Mouse (Mus musculus) embryonic facial prominence, embryonic 11.5 days (tissue): ENCODE measurements around the gene Nlgn3. TPM values are rescaled to one million over a fixed set of nuclear protein-coding genes. Genes with fewer than 3 reads are reported as not detected.
"Not testable (repeated sequence)": the region's sequence is repeated elsewhere in the genome, so short reads cannot be mapped to it uniquely, and the experiment has no call there.

Source experiments
- ATAC-seq: fragments of 200-750 bp; cut with Nextera tagmentation; replicated peaks from 2 replicates; pipeline ENCODE4 v1.8.0; 2017; ENCODE audit warnings: low read depth; ENCODE audit not compliant: insufficient number of reproducible peaks, low FRiP score, low TSS enrichment
- DNase-seq: peaks from one replicate; pipeline ENCODE4 v3.0.0-alpha.2; 2015; ENCODE audit warnings: low spot score
- H3K27ac ChIP-seq: fragments of 300-500 bp; sonication (generic); replicated peaks from 2 replicates; pipeline ENCODE4 v1.5.1; 2014; ENCODE audit warnings: mild to moderate bottlenecking, low read depth, low read length, control low read depth
- H3K27me3 ChIP-seq: fragments of 300-500 bp; sonication (generic); 2 replicates; pipeline ENCODE4 v1.6.1; 2014; ENCODE audit warnings: mild to moderate bottlenecking, low read length, moderate library complexity, mixed read lengths; ENCODE audit not compliant: control insufficient read depth, insufficient read depth
- H3K36me3 ChIP-seq: fragments of 300-500 bp; sonication (generic); replicated peaks from 2 replicates; pipeline ENCODE4 v1.6.1; 2014; ENCODE audit warnings: low read depth, mild to moderate bottlenecking, low read length, moderate library complexity, mixed read lengths; ENCODE audit not compliant: control insufficient read depth, insufficient read depth
- H3K4me1 ChIP-seq: fragments of 300-500 bp; sonication (generic); 2 replicates; pipeline ENCODE4 v1.6.1; 2014; ENCODE audit warnings: low read length, mixed read lengths; ENCODE audit not compliant: control insufficient read depth, insufficient read depth
- H3K4me2 ChIP-seq: fragments of 300-500 bp; sonication (generic); 2 replicates; pipeline ENCODE4 v1.6.1; 2014; ENCODE audit warnings: low read depth, mild to moderate bottlenecking, control low read depth, low read length, moderate library complexity
- H3K4me3 ChIP-seq: fragments of 300-500 bp; sonication (generic); 2 replicates; pipeline ENCODE4 v1.5.1; 2014; ENCODE audit warnings: low read depth, low read length, control low read depth
- H3K9ac ChIP-seq: fragments of 300-500 bp; sonication (generic); replicated peaks from 2 replicates; pipeline ENCODE4 v1.6.1; 2014; ENCODE audit warnings: mild to moderate bottlenecking, control low read depth, low read length
- H3K9me3 ChIP-seq: fragments of 300-500 bp; sonication (generic); replicated peaks from 2 replicates; pipeline ENCODE4 v1.6.1; 2016; ENCODE audit warnings: mild to moderate bottlenecking, low read length, inconsistent platforms, mixed read lengths; ENCODE audit not compliant: control insufficient read depth
- WGBS: fragments of 180-500 bp; shearing (Covaris S2); extraction: QIAGEN DNeasy Blood & Tissue Kit; methylation state at CpG from one replicate; pipeline ENCODE4 v1.1.7; 2014; 5-methylcytosine and 5-hydroxymethylcytosine counted together
- polyA plus RNA-seq: library from polyadenylated mRNA; unstranded; fragments of >200 nt; fragmentation: Nextera tagmentation; extraction: Ambion mirVana; gene quantifications from 2 replicates; pipeline ENCODE4 v1.2.1, GENCODE M21; 2014

The Nlgn3 gene
- polyA plus RNA-seq, 1 experiment from 2014 or later, result 14.2 TPM

DNA sequence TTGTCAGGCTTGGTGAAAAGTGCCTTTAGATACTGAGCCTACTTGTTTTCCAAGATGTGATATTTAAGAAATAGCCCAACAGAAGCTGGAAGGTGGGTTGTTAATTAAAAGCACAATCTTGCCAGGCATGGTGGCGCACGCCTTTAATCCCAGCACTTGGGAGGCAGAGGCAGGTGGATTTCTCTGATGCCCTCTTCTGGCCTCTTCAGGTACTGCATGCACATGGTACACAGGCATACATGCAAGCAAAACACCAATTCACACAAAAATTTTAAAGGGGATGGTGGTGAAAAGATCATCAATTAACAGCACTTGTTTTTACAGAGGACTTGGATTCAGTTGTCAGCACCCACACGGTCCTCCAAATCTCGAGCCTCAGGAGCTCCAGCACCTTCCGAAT is 35.6 kb downstream of the Nlgn3 start:
- DNase-seq (no peak), ATAC-seq (no peak)
- H3K9ac ChIP-seq, result no peak overlapping the region
- no peaks in the 10 kb centered on the region for H3K27me3 ChIP-seq
- no peak overlapping the region for H3K4me2 ChIP-seq
- H3K27ac ChIP-seq, result no peak overlapping the region
- WGBS, result 89% methylated on average over 5 of the region's 5 CpGs
- no peaks in the 10 kb centered on the region for H3K36me3 ChIP-seq
- no peak overlapping the region for H3K4me3 ChIP-seq
- no peaks in the 10 kb centered on the region for H3K9me3 ChIP-seq
- no peaks in the 10 kb centered on the region for H3K4me1 ChIP-seq

GRCm38 (mm10) chrX:101338666-101339065 is 39.7 kb downstream of the Nlgn3 start:
- 57% methylated on average over 4 of the region's 4 CpGs for WGBS
- no peaks in the 10 kb centered on the region for H3K4me1 ChIP-seq
- no peaks in the 10 kb centered on the region for H3K27me3 ChIP-seq
- ATAC-seq (no peak), DNase-seq (no peak)
- H3K9me3 ChIP-seq, result no peaks in the 10 kb centered on the region
- no peaks in the 10 kb centered on the region for H3K36me3 ChIP-seq
- H3K4me3 ChIP-seq, result no peak overlapping the region
- no peak overlapping the region for H3K4me2 ChIP-seq
- H3K27ac ChIP-seq, result no peak overlapping the region
- no peak overlapping the region for H3K9ac ChIP-seq

DNA sequence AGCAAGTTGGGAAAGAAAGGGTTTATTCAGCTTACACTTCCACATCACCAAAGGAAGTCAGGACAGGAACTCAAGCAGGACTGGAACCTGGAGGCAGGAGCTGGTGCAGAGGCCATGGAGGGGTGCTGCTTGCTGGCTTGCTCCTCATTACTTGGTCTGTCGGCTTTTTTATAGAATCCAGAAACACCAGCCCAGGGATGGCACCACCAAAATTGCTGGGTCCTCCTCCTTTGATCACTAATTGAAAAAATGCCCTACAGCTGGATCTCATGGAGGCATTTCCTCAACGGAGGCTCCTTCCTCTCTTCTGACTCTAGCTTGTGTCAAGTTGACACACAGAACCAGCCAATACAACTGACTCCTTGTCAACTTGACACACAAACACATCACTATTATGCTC is 43.9 kb downstream of the Nlgn3 start:
- H3K9me3 ChIP-seq, H3K4me3 ChIP-seq, ATAC-seq, H3K4me2 ChIP-seq, H3K9ac ChIP-seq, H3K27ac ChIP-seq, H3K4me1 ChIP-seq, H3K36me3 ChIP-seq, H3K27me3 ChIP-seq: not testable (repeated sequence)
- 54% methylated on average over 2 of the region's 2 CpGs for WGBS
- peak; percentile 4 for DNase-seq

DNA sequence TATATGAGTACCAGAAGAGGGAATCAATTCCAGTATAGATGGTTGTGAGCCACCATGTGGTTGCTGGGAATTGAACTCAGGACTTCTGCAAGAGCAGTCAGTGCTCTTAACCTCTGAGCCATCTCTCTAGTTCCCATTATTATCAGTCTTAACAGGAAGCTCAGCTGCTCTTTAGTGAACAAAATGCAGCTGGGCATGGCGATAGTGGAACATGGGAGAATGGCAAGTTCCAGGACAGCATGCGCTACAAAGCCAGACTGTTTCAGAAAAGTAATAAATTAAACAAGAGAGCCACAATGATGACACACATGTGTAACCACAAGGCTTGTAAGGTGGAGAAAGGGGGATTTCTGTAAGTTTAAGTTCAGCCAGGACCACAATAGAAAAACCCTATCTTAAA is 46.5 kb downstream of the Nlgn3 start:
- 88% methylated on average over 2 of the region's 2 CpGs for WGBS
- no peaks in the 10 kb centered on the region for H3K9me3 ChIP-seq
- no peak overlapping the region for H3K9ac ChIP-seq
- H3K36me3 ChIP-seq, result no peaks in the 10 kb centered on the region
- H3K27me3 ChIP-seq, result no peaks in the 10 kb centered on the region
- H3K4me3 ChIP-seq, result no peak overlapping the region
- no peak for DNase-seq
- no peak overlapping the region for H3K27ac ChIP-seq
- no peak for ATAC-seq
- no peaks in the 10 kb centered on the region for H3K4me1 ChIP-seq
- H3K4me2 ChIP-seq, result no peak overlapping the region

GRCm38 (mm10) chrX:101346475-101346874 is 47.5 kb downstream of the Nlgn3 start:
- Histone ChIP-seq H3K9ac (no peak overlapping the region), H3K4me3 (no peak overlapping the region), H3K27me3 (no peaks in the 10 kb centered on the region), H3K9me3 (no peaks in the 10 kb centered on the region), H3K4me2 (no peak overlapping the region), H3K27ac (no peak overlapping the region), H3K36me3 (no peaks in the 10 kb centered on the region), H3K4me1 (no peaks in the 10 kb centered on the region)
- WGBS, result 61% methylated on average over 4 of the region's 4 CpGs
- DNase-seq, result no peak
- ATAC-seq, result no peak

- WGBS, result 74% methylated on average over 4 of the region's 4 CpGs
- Histone ChIP-seq H3K27me3 (no peaks in the 10 kb centered on the region), H3K4me3 (no peak overlapping the region), H3K9ac (no peak overlapping the region), H3K4me1 (no peaks in the 10 kb centered on the region), H3K4me2 (no peak overlapping the region), H3K27ac (no peak overlapping the region), H3K36me3 (no peaks in the 10 kb centered on the region), H3K9me3 (no peaks in the 10 kb centered on the region)
- ATAC-seq (no peak), DNase-seq (no peak)
Observed at GRCm38 (mm10) chrX:101351188-101351587, 52.2 kb downstream of the Nlgn3 start.

DNA sequence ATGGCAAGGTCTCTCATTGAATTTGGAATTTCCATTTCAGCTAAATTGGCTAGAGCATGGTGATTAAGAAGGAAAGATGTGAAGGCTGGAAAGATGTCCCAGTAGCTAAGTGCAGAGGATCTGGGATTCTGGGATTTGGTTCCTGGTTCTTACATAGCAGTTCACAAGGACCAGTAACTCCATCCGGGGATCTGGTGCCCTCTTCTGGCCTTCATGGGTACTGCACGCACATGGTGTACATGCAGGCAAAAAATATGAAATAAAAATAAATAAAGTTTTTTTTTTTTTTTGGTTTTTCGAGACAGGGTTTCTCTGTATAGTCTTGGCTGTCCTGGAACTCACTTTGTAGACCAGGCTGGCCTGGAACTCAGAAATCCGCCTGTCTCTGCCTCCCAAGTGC is 59.9 kb downstream of the Nlgn3 start:
- not testable (repeated sequence) for ATAC-seq, H3K9me3 ChIP-seq, H3K4me1 ChIP-seq, H3K27ac ChIP-seq, H3K4me2 ChIP-seq, H3K27me3 ChIP-seq, H3K9ac ChIP-seq, H3K36me3 ChIP-seq, H3K4me3 ChIP-seq, DNase-seq
- WGBS, result 67% methylated on average over 4 of the region's 4 CpGs

DNA sequence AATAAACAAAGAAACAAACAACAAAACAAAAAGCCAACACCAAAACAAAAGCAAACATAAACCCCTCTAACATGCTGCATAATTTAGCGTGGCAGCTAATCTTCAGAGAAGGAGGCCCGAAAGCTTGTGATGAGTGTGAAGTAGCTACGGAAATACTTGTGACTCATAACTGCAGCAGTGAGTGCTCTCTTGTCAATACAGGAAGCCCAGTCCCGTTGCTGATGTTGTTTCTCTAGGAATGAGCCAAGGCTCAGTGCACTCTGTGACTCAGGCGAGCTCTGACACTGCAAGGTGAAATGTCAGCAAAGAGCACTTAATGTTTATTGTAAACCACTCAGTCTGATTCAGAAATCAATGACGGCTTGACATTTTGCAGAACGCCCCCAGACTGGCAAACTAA is 70.0 kb downstream of the Nlgn3 start:
- H3K27ac ChIP-seq, result no peak overlapping the region
- ATAC-seq, result no peak
- 66% methylated on average over 7 of the region's 7 CpGs for WGBS

More for the DNA sequence above, 70.0 kb downstream of the Nlgn3 start:
- no peaks in the 10 kb centered on the region for H3K9me3 ChIP-seq
- H3K4me2 ChIP-seq, result no peak overlapping the region
- H3K4me3 ChIP-seq, result no peak overlapping the region
- H3K4me1 ChIP-seq, result no peaks in the 10 kb centered on the region
- no peaks in the 10 kb centered on the region for H3K36me3 ChIP-seq
- no peaks in the 10 kb centered on the region for H3K27me3 ChIP-seq
- no peak overlapping the region for H3K9ac ChIP-seq
- no peak for DNase-seq
